Comparison of ENCODE assay signal across 8 mouse cellular contexts in genomic region chr17:47693671-47694441, GRCm38 (mm10). TPM values are rescaled to one million over a fixed set of nuclear protein-coding genes. Genes with fewer than 3 reads are reported as not detected.
DNase-seq lines count a peak whose midpoint lies in the region; ATAC-seq and TF ChIP-seq lines count a peak whose summit lies in the region.

No protein-coding gene starts in this region.

- no peaks in the 10 kb centered on the region for H3K36me3 ChIP-seq in thymus, adult 2 months (ENCODE audit: control insufficient read depth, insufficient read depth, low read length)
- H3K36me3 ChIP-seq in midbrain, postnatal 0 days (ENCODE audit: insufficient read depth, low read length), result peaks cover 7% of the 10 kb centered on the region; the same call in 1 of the 2 replicates

- peak overlapping the region; percentile 73 for H3K4me2 ChIP-seq in midbrain, postnatal 0 days (ENCODE audit: low read depth, low read length, poor library complexity, severe bottlenecking)

- no peaks in the 10 kb centered on the region for H3K9me3 ChIP-seq in midbrain, postnatal 0 days (ENCODE audit: low read length)

- DNase-seq in thymus, adult 2 months, result no peak
- no peak for DNase-seq in thymus, postnatal 10 days (ENCODE audit: low spot score in 2 of 2)
- DNase-seq in heart, adult 9 months (ENCODE audit: low spot score in 2 of 2), result peak; percentile 31 to 72
- DNase-seq in kidney, postnatal 10 days, result peak; percentile 55
- no peak for DNase-seq in midbrain, postnatal 0 days (ENCODE audit: low spot score)
- DNase-seq in layer of hippocampus, adult 18-20 months (ENCODE audit: low spot score in 2 of 2), result no peak
- DNase-seq in thymus, adult 18-20 months, result no peak
- DNase-seq in cerebellum, adult 8-10 months, result no peak

- H3K4me1 ChIP-seq in thymus, adult 2 months (replicated peaks; ENCODE audit: control insufficient read depth, insufficient read depth, low read length), result peaks cover 12% of the 10 kb centered on the region
- H3K4me1 ChIP-seq in midbrain, postnatal 0 days (ENCODE audit: insufficient read depth, low read length), result no peaks in the 10 kb centered on the region; the same call in 1 of the 2 replicates

- TF ChIP-seq POLR2A in thymus, adult 2 months (IDR thresholded peaks at IDR 0.05; ENCODE audit: control insufficient read depth, extremely low read depth, insufficient read depth, low read length, poor library complexity), result no peak

- ATAC-seq in midbrain, postnatal 0 days (ENCODE audit: low FRiP score), result peak; percentile 7; the same call in 1 of the 2 replicates

- no peak overlapping the region for H3K27ac ChIP-seq in thymus, adult 2 months (ENCODE audit: control insufficient read depth, insufficient read depth, low read length)
- H3K27ac ChIP-seq in midbrain, postnatal 0 days (ENCODE audit: low read depth, low read length), result peak overlapping the region; percentile 85

- peak overlapping the region; percentile 84 for H3K9ac ChIP-seq in midbrain, postnatal 0 days (replicated peaks; ENCODE audit: low read length, poor library complexity, severe bottlenecking)

- H3K27me3 ChIP-seq in thymus, adult 2 months (ENCODE audit: control insufficient read depth, insufficient read depth, low read length), result peaks cover 3% of the 10 kb centered on the region; the same call in 1 of the 2 replicates
- H3K27me3 ChIP-seq in midbrain, postnatal 0 days (ENCODE audit: insufficient read depth, low read length), result no peaks in the 10 kb centered on the region

- H3K4me3 ChIP-seq in thymus, adult 2 months (ENCODE audit: control insufficient read depth, insufficient read depth, low read length), result peak overlapping the region; percentile 57
- H3K4me3 ChIP-seq in midbrain, postnatal 0 days (ENCODE audit: low read depth, low read length), result peak overlapping the region; percentile 79

- 75% methylated on average over 13 of the region's 13 CpGs for WGBS in thymus, adult 2 months
- WGBS in midbrain, postnatal 0 days, result 34% methylated on average over 13 of the region's 13 CpGs

- no peak for TF ChIP-seq CTCF in thymus, adult 2 months (IDR thresholded peaks at IDR 0.05; ENCODE audit: borderline replicate concordance, control insufficient read depth, extremely low read depth, insufficient read depth, low read length, poor library complexity)
- TF ChIP-seq CTCF in midbrain, postnatal 0 days (IDR thresholded peaks at IDR 0.05), result no peak

RNA-seq across cellular contexts. Expression of gene Gm21981, which starts 0.4 kb away (rescaled TPM):
- 1.0 and 1.4 TPM in 2 replicates for polyA plus RNA-seq in thymus, adult 2 months (2012; rRNA removed)
- 5.2 and 5.8 TPM in 2 replicates for total RNA-seq in midbrain, postnatal 0 days (2014; rRNA removed)
- polyA plus RNA-seq in midbrain, postnatal 0 days (2015; fragmentation: Nextera tagmentation; extraction: Ambion mirVana), result 0.56 and 0.90 TPM in 2 replicates
- total RNA-seq in layer of hippocampus, adult 18-20 months (2021), result 1 to 10 TPM; 4.3 to 4.7 TPM

RNA-seq across cellular contexts. Expression of gene Prickle4, which starts 0.7 kb away (rescaled TPM):
- polyA plus RNA-seq in thymus, adult 2 months (2012; rRNA removed), result 4.0 and 5.5 TPM in 2 replicates
- 2.5 and 3.2 TPM in 2 replicates for total RNA-seq in midbrain, postnatal 0 days (2014; rRNA removed)
- polyA plus RNA-seq in midbrain, postnatal 0 days (2015; fragmentation: Nextera tagmentation; extraction: Ambion mirVana), result 2.2 and 3.2 TPM in 2 replicates
- 1 to 10 TPM; 2.3 to 3.4 TPM for total RNA-seq in layer of hippocampus, adult 18-20 months (2021)

RNA-seq across cellular contexts. Expression of gene Frs3, which starts 5.0 kb away (rescaled TPM):
- 7.0 and 7.1 TPM in 2 replicates for polyA plus RNA-seq in thymus, adult 2 months (2012; rRNA removed)
- total RNA-seq in midbrain, postnatal 0 days (2014; rRNA removed), result 128 and 165 TPM in 2 replicates
- polyA plus RNA-seq in midbrain, postnatal 0 days (2015; fragmentation: Nextera tagmentation; extraction: Ambion mirVana), result 68.9 and 75.7 TPM in 2 replicates
- 10 to 100 TPM; 26.0 to 29.8 TPM for total RNA-seq in layer of hippocampus, adult 18-20 months (2021)

RNA-seq across cellular contexts. Expression of gene Tomm6, which starts 5.7 kb away (rescaled TPM):
- 90.5 and 107 TPM in 2 replicates for polyA plus RNA-seq in thymus, adult 2 months (2012; rRNA removed)
- 117 and 136 TPM in 2 replicates for total RNA-seq in midbrain, postnatal 0 days (2014; rRNA removed)
- 334 and 339 TPM in 2 replicates for polyA plus RNA-seq in midbrain, postnatal 0 days (2015; fragmentation: Nextera tagmentation; extraction: Ambion mirVana)
- total RNA-seq in layer of hippocampus, adult 18-20 months (2021), result 100 to 1,000 TPM; 220 to 222 TPM

RNA-seq across cellular contexts. Expression of gene Pgc, which starts 32.8 kb away (rescaled TPM):
- polyA plus RNA-seq in thymus, adult 2 months (2012; rRNA removed), result 4.4 and 6.0 TPM in 2 replicates
- total RNA-seq in midbrain, postnatal 0 days (2014; rRNA removed), result 0.27 and 1.5 TPM in 2 replicates
- 0.19 TPM in 1 of 2 replicates, not detected in the other for polyA plus RNA-seq in midbrain, postnatal 0 days (2015; fragmentation: Nextera tagmentation; extraction: Ambion mirVana)
- total RNA-seq in layer of hippocampus, adult 18-20 months (2021), result not detected

Comparison
In these comparisons a context has a peak if more than half of its experiments do, and no peak if none do; other contexts are left out.
1. DNase-seq: peak in heart, adult 9 months (2 of 2) and kidney, postnatal 10 days (single experiment); none in thymus, adult 2 months (single experiment), thymus, postnatal 10 days (0 of 2), midbrain, postnatal 0 days (single experiment), layer of hippocampus, adult 18-20 months (0 of 2), thymus, adult 18-20 months (0 of 2) and cerebellum, adult 8-10 months (single experiment).